Mouse (Mus musculus) neural tube, embryonic 14.5 days (tissue): ENCODE measurements around the gene Gapvd1. TPM values are rescaled to one million over a fixed set of nuclear protein-coding genes. Genes with fewer than 3 reads are reported as not detected.

Experiments
- ATAC-seq: fragments of 200-750 bp; cut with Nextera tagmentation; 2 replicates; pipeline ENCODE4 v1.8.0; 2017; ENCODE audit warnings: low read depth, mild to moderate bottlenecking, moderate TSS enrichment, moderate library complexity
- H3K27ac ChIP-seq: fragments of 300-500 bp; sonication (generic); 2 replicates; pipeline ENCODE4 v1.5.1; 2014; ENCODE audit warnings: low read depth, mild to moderate bottlenecking, control low read depth, low read length, moderate library complexity, mixed read lengths
- H3K27me3 ChIP-seq: fragments of 300-500 bp; sonication (generic); 2 replicates; pipeline ENCODE4 v1.6.1; 2014; ENCODE audit warnings: low read length; ENCODE audit not compliant: control insufficient read depth, insufficient read depth
- H3K36me3 ChIP-seq: fragments of 300-500 bp; sonication (generic); 2 replicates; pipeline ENCODE4 v1.6.1; 2014; ENCODE audit warnings: low read length, mixed read lengths; ENCODE audit not compliant: control insufficient read depth, insufficient read depth
- H3K4me1 ChIP-seq: fragments of 300-500 bp; sonication (generic); 2 replicates; pipeline ENCODE4 v1.6.1; 2014; ENCODE audit warnings: low read length; ENCODE audit not compliant: control insufficient read depth, insufficient read depth
- H3K4me2 ChIP-seq: fragments of 300-500 bp; sonication (generic); 2 replicates; pipeline ENCODE4 v1.6.1; 2014; ENCODE audit warnings: mild to moderate bottlenecking, low read depth, low read length, control low read depth
- H3K4me3 ChIP-seq: fragments of 300-500 bp; sonication (generic); 2 replicates; pipeline ENCODE4 v1.5.1; 2014; ENCODE audit warnings: low read depth, low read length, control low read depth, mixed read lengths
- H3K9ac ChIP-seq: fragments of 300-500 bp; sonication (generic); replicated peaks from 2 replicates; pipeline ENCODE4 v1.6.1; 2014; ENCODE audit warnings: low read depth, mild to moderate bottlenecking, control low read depth, low read length, mixed read lengths
- H3K9me3 ChIP-seq: fragments of 300-500 bp; sonication (generic); 2 replicates; pipeline ENCODE4 v1.6.1; 2016; ENCODE audit warnings: low read length; ENCODE audit not compliant: control insufficient read depth
- WGBS: fragments of 180-500 bp; shearing (Covaris S2); extraction: QIAGEN DNeasy Blood & Tissue Kit; methylation state at CpG from one replicate; pipeline ENCODE4 v1.1.7; 2014; 5-methylcytosine and 5-hydroxymethylcytosine counted together
- polyA plus RNA-seq: library from polyadenylated mRNA; unstranded; fragments of >200 nt; fragmentation: Nextera tagmentation; extraction: Ambion mirVana; gene quantifications from 2 replicates; pipeline ENCODE4 v1.2.1, GENCODE M21; 2014

Gene Gapvd1
- polyA plus RNA-seq, 1 experiment from 2014 or later, result 119 TPM

DNA sequence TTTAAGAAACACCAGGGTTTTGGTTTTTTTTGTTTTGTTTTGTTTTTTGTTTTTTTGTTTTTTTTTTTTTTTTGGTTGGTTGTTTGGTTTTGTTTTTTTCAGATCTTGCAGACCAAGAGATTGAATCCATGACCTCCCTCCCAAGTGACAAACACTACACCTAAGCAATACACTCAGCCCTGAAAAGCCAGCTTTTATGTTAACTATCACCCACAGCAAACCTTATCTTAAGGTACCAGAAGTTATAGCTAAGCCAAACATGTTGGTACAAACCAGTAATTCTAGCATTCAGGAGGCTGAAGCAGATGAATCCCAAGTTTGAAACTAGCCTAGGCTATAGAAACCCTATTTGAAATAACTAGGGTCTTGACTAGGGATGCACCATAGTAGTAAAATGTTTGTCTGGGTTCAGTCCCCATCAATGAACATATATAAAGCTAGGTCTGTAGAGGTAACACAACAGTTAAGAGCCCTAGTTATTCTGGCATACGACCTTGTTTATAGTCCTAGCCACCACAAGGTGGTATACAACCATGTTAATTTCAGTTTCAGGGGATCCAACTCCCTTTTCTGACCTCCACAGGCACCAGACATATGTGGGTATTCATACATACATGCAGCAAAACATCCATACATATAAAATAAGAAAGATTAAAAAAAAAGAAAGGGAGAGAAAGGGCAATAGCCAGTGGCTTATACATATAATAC is 15.2 kb downstream of the Gapvd1 start:
- WGBS, result 79% methylated on average over 1 of the region's 1 CpGs
- H3K36me3 ChIP-seq, result 0 out of 2 replicates have a peak, but pooled peaks cover 3% of the 10 kb centered on the region
- ATAC-seq, result no peak
- H3K27ac ChIP-seq, result no peak overlapping the region
- no peaks in the 10 kb centered on the region for H3K27me3 ChIP-seq
- H3K4me2 ChIP-seq, result no peak overlapping the region
- no peaks in the 10 kb centered on the region for H3K9me3 ChIP-seq
- H3K4me3 ChIP-seq, result no peak overlapping the region
- H3K4me1 ChIP-seq, result no peaks in the 10 kb centered on the region
- H3K9ac ChIP-seq, result no peak overlapping the region

- Histone ChIP-seq H3K4me3 (no peak overlapping the region), H3K9me3 (no peaks in the 10 kb centered on the region), H3K36me3 (0 out of 2 replicates have a peak, but pooled peaks cover 3% of the 10 kb centered on the region), H3K4me2 (no peak overlapping the region), H3K4me1 (no peaks in the 10 kb centered on the region), H3K9ac (no peak overlapping the region), H3K27me3 (no peaks in the 10 kb centered on the region), H3K27ac (no peak overlapping the region)
- WGBS, result 85% methylated on average over 1 of the region's 1 CpGs
- ATAC-seq, result no peak
Measured at GRCm38 (mm10) chr2:34737911-34738310, 17.1 kb downstream of the Gapvd1 start.

- Histone ChIP-seq H3K27me3 (no peaks in the 10 kb centered on the region), H3K4me2 (no peak overlapping the region), H3K36me3 (no peaks in the 10 kb centered on the region), H3K9me3 (no peaks in the 10 kb centered on the region), H3K4me3 (no peak overlapping the region), H3K4me1 (no peaks in the 10 kb centered on the region), H3K9ac (no peak overlapping the region), H3K27ac (no peak overlapping the region)
- 90% methylated on average over 1 of the region's 1 CpGs for WGBS
- ATAC-seq, result no peak
Measured at GRCm38 (mm10) chr2:34736626-34737025, 18.4 kb downstream of the Gapvd1 start.

- H3K4me2 ChIP-seq, result no peak overlapping the region
- H3K27me3 ChIP-seq, result no peaks in the 10 kb centered on the region
- H3K27ac ChIP-seq, result no peak overlapping the region
- no peaks in the 10 kb centered on the region for H3K4me1 ChIP-seq
- WGBS, result 95% methylated on average over 8 of the region's 8 CpGs
- peaks cover 36% of the 10 kb centered on the region for H3K36me3 ChIP-seq
- H3K9ac ChIP-seq, result no peak overlapping the region
- ATAC-seq, result no peak
- no peak overlapping the region for H3K4me3 ChIP-seq
- no peaks in the 10 kb centered on the region for H3K9me3 ChIP-seq
Measured at GRCm38 (mm10) chr2:34727045-34727728, 27.8 kb downstream of the Gapvd1 start.

DNA sequence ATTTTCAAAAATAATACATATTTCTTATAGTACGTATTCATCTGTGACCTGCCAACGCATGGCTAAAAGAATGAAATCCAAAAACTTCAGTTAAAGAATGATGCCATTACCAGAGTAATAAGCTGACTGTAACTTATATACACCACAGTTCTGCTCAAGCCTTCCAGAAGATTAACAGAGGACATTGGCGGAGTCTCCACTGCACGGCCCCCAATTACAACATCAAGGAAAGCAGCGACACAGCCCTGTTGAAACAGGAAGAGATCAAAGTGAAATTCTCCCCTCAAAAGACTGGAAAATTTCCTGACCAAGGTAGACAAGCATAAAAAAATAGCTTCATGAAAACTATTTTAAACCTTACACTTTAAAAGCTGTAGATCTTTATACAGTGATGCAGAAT is 29.8 kb downstream of the Gapvd1 start:
- 95% methylated on average over 5 of the region's 5 CpGs for WGBS
- Histone ChIP-seq H3K36me3 (peaks cover 39% of the 10 kb centered on the region), H3K9me3 (no peaks in the 10 kb centered on the region), H3K27ac (no peak overlapping the region), H3K4me3 (no peak overlapping the region), H3K4me2 (no peak overlapping the region), H3K4me1 (no peaks in the 10 kb centered on the region), H3K27me3 (no peaks in the 10 kb centered on the region), H3K9ac (no peak overlapping the region)
- ATAC-seq, result no peak

DNA sequence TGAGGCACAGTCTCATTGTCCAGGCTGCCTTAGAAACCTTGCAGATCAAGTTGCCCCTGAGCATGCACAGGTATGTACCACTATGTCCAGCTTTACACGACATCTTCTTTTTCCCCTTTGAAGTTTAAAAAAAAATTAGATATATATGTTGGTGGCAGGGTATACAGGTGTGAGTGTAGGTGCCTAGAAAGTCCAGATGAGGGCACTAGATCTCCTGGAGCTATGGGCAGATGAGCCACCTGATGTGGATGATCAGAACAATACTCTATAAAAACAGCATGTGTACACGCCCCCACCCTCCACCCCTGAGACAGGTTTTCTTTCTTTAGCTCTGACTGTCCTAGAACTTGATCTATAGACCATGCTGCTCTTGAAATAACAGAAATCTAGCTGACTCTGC is 36.8 kb downstream of the Gapvd1 start:
- Histone ChIP-seq H3K4me3 (no peak overlapping the region), H3K27me3 (no peaks in the 10 kb centered on the region), H3K4me2 (no peak overlapping the region), H3K9me3 (no peaks in the 10 kb centered on the region), H3K9ac (no peak overlapping the region), H3K36me3 (peaks cover 39% of the 10 kb centered on the region), H3K4me1 (no peaks in the 10 kb centered on the region), H3K27ac (no peak overlapping the region)
- no peak for ATAC-seq
- 98% methylated on average over 2 of the region's 2 CpGs for WGBS

DNA sequence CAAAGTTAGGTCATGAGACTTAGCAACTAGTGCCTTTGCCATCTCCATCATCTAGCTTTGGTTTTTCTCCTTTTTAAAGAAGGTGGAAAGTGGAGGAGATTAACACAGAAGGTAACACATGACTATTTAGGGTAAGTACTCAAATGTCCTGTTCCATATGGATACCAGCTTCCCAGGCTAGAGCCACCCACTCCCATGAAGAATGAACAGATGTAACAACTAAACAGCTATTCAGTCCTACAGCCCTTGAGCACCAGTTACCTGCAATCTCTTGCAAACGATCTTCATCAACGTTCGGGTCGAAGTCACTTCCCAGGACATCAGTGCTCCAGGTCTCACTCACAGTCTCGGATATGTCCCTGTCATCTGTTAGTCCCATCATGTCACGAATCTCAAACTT is 43.1 kb downstream of the Gapvd1 start:
- Histone ChIP-seq H3K27me3 (no peaks in the 10 kb centered on the region), H3K9ac (no peak overlapping the region), H3K4me1 (no peaks in the 10 kb centered on the region), H3K27ac (no peak overlapping the region), H3K9me3 (no peaks in the 10 kb centered on the region), H3K4me3 (no peak overlapping the region), H3K36me3 (peaks cover 62% of the 10 kb centered on the region), H3K4me2 (no peak overlapping the region)
- ATAC-seq, result no peak
- 95% methylated on average over 6 of the region's 6 CpGs for WGBS

DNA sequence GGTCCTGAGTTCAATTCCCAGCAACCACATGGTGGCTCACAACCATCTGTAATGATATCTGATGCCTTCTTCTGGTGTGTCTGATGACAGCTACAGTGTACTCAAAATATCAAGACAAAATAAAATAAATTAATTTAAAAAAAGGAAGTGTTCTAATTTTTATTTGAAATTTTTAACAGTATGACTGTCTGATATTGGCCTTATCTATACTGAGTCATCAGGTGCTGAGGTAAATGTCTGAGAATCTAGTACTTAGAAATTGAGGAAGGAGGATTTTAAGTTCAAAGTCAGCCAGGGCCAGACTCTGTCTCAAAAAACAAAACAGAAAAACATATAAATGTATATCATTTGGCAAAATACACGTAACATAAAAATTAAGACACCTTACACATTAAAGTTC is 46.4 kb downstream of the Gapvd1 start:
- Histone ChIP-seq H3K9ac (no peak overlapping the region), H3K4me2 (no peak overlapping the region), H3K27ac (no peak overlapping the region), H3K9me3 (no peaks in the 10 kb centered on the region), H3K4me1 (no peaks in the 10 kb centered on the region), H3K36me3 (peaks cover 72% of the 10 kb centered on the region), H3K4me3 (no peak overlapping the region), H3K27me3 (no peaks in the 10 kb centered on the region)
- ATAC-seq, result no peak
- 97% methylated on average over 1 of the region's 1 CpGs for WGBS

DNA sequence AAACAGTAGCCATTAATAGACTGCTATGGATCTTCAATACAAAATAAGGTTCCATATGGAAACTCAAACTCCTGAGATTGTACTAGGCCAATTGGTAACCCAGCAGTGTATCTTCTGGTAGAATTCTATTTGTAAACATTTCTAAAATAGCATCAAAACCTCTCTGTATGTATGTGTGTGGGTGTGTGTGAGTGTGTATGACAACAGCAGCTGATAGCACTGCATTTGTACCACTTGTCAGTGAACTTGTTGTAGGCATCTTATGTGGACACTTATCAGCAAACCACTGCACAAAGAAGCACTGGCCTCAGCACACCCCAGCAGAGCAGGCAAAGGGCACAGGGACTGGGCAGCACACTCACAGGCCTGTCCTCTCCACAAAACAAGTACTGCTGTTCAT is 58.4 kb downstream of the Gapvd1 start:
- H3K4me2 ChIP-seq, result no peak overlapping the region
- no peaks in the 10 kb centered on the region for H3K4me1 ChIP-seq
- ATAC-seq, result no peak
- H3K27me3 ChIP-seq, result no peaks in the 10 kb centered on the region
- H3K36me3 ChIP-seq, result peaks cover 67% of the 10 kb centered on the region
- no peak overlapping the region for H3K4me3 ChIP-seq
- H3K27ac ChIP-seq, result no peak overlapping the region
- no peak overlapping the region for H3K9ac ChIP-seq
- H3K9me3 ChIP-seq, result no peaks in the 10 kb centered on the region
